Mouse (Mus musculus): Measurements from ENCODE around the gene Anapc15.

GRCm38 (mm10) chr7:101870629-101871028 lies 7.1 kb downstream of the Anapc15 start, which contains the start of gene Folr1:
- TF ChIP-seq CTCF (IDR thresholded peaks at IDR 0.05; ENCODE audit: low read depth): no peak
- TF ChIP-seq EP300 (optimal IDR thresholded peaks at IDR 0.05): no peak

Measured in stomach, postnatal 0 days (tissue).